ENCODE assay signal across 13 mouse cellular contexts in the genomic region with DNA sequence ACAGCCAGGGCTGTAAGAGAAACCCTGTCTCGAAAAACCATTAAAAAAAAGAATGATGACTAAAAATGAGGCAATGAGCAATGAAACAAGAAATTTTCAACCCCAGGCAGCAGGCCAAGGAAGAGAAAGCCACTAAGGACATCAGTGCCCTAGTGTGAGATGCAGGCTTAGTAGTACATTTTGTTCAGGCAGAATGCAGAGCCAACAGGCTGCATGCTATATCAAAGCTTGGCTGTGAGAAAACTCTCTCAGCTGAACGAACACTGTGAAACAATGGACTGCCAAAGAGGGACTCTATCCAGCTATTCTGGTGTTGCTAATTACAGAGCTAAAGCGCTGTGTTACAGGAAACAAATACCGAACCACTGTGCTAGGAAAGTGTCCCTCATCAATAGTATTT.
DNase-seq lines count a peak whose midpoint lies in the region; ATAC-seq lines count a peak whose summit lies in the region.
"Had no signal": no experiment of that assay in that cellular context is flagged by ENCODE, and none has a peak within 500 bp of the region (broad histone marks: within the 10 kb centered on the region; RNA-seq: fewer than 3 reads in every experiment).

No protein-coding gene starts in this region.

- DNase-seq in adrenal gland, adult 2 months, result peak; percentile 11
- no peak for DNase-seq in adrenal gland, adult 8-10 months
- peak; percentile 57 for DNase-seq in layer of hippocampus, adult 11-12 months (ENCODE audit: low spot score)
- no peak for DNase-seq in layer of hippocampus, adult 9-10 months (ENCODE audit: low spot score)
- peak; percentile 54 for DNase-seq in gastrocnemius, postnatal 14 days
- peak; percentile 21 for DNase-seq in left cerebral cortex, postnatal 4 days
- DNase-seq in spleen, postnatal 10 days (ENCODE audit: low spot score in 2 of 2), result no peak
- DNase-seq: embryo, embryonic 11 days; lung, embryonic 14.5 days; spleen, adult 18-20 months had no signal

- intact Hi-C loops in gastrocnemius, postnatal 14 days (cut with DNase I; ENCODE audit: low total_unique reads), result no loop called here
- intact Hi-C loops in left cerebral cortex, postnatal 4 days (cut with DNase I), result no loop called here

- no peak overlapping the region for H3K4me2 ChIP-seq in liver, embryonic 12.5 days
- H3K4me2 ChIP-seq: hindbrain, embryonic 15.5 days; lung, embryonic 14.5 days had no signal

- no peaks in the 10 kb centered on the region for H3K27me3 ChIP-seq in liver, embryonic 12.5 days (replicated peaks)
- H3K27me3 ChIP-seq: hindbrain, embryonic 15.5 days had no signal

- WGBS in liver, embryonic 12.5 days (ENCODE audit: insufficient replicate concordance), result 64% methylated on average over 4 of the region's 4 CpGs

- no peak overlapping the region for H3K27ac ChIP-seq in liver, embryonic 12.5 days
- H3K27ac ChIP-seq: hindbrain, embryonic 15.5 days had no signal

- H3K9me3 ChIP-seq in liver, embryonic 12.5 days (replicated peaks), result no peaks in the 10 kb centered on the region
- H3K9me3 ChIP-seq: hindbrain, embryonic 15.5 days had no signal

- H3K4me1 ChIP-seq in liver, embryonic 12.5 days, result no peaks in the 10 kb centered on the region

- H3K9ac ChIP-seq in liver, embryonic 12.5 days, result no peak overlapping the region
- H3K9ac ChIP-seq: hindbrain, embryonic 15.5 days; lung, embryonic 14.5 days had no signal

- no peak for ATAC-seq in liver, embryonic 12.5 days

- no peak overlapping the region for H3K4me3 ChIP-seq in liver, embryonic 12.5 days
- H3K4me3 ChIP-seq: hindbrain, embryonic 15.5 days had no signal

- no peaks in the 10 kb centered on the region for H3K36me3 ChIP-seq in liver, embryonic 12.5 days
- H3K36me3 ChIP-seq: G1E had no signal

Comparison
In these comparisons a context has a peak if more than half of its experiments do, and no peak if none do; other contexts are left out.
1. DNase-seq: peak in adrenal gland, adult 2 months (single experiment), layer of hippocampus, adult 11-12 months (single experiment), gastrocnemius, postnatal 14 days (single experiment) and left cerebral cortex, postnatal 4 days (single experiment); none in adrenal gland, adult 8-10 months (single experiment), layer of hippocampus, adult 9-10 months (single experiment) and spleen, postnatal 10 days (0 of 2).